Mouse (Mus musculus) embryonic facial prominence, embryonic 15.5 days (tissue): ENCODE measurements around the gene Ino80. TPM values are rescaled to one million over a fixed set of nuclear protein-coding genes. Genes with fewer than 3 reads are reported as not detected.

Experiments
- ATAC-seq: fragments of 200-750 bp; cut with Nextera tagmentation; 2 replicates; pipeline ENCODE4 v1.8.0; 2017; ENCODE audit warnings: low read depth, moderate TSS enrichment; ENCODE audit not compliant: insufficient number of reproducible peaks, low FRiP score, low TSS enrichment
- H3K27ac ChIP-seq: fragments of 300-500 bp; sonication (generic); replicated peaks from 2 replicates; pipeline ENCODE4 v1.5.1; 2015; ENCODE audit warnings: mild to moderate bottlenecking, inconsistent platforms
- H3K27me3 ChIP-seq: fragments of 300-500 bp; sonication (generic); 2 replicates; pipeline ENCODE4 v1.6.1; 2015; ENCODE audit warnings: inconsistent platforms
- H3K36me3 ChIP-seq: fragments of 300-500 bp; sonication (generic); 2 replicates; pipeline ENCODE4 v1.6.1; 2015; ENCODE audit warnings: mild to moderate bottlenecking, inconsistent platforms
- H3K4me1 ChIP-seq: fragments of 300-500 bp; sonication (generic); 2 replicates; pipeline ENCODE4 v1.6.1; 2015; ENCODE audit warnings: inconsistent platforms
- H3K4me2 ChIP-seq: fragments of 300-500 bp; sonication (generic); replicated peaks from 2 replicates; pipeline ENCODE4 v1.6.1; 2015; ENCODE audit warnings: mild to moderate bottlenecking, inconsistent platforms
- H3K4me3 ChIP-seq: fragments of 300-500 bp; sonication (generic); replicated peaks from 2 replicates; pipeline ENCODE4 v1.5.1; 2015; ENCODE audit warnings: mild to moderate bottlenecking, inconsistent platforms
- H3K9ac ChIP-seq: fragments of 300-500 bp; sonication (generic); 2 replicates; pipeline ENCODE4 v1.6.1; 2015; ENCODE audit warnings: inconsistent platforms
- H3K9me3 ChIP-seq: fragments of 300-500 bp; sonication (generic); replicated peaks from 2 replicates; pipeline ENCODE4 v1.6.1; 2016; ENCODE audit warnings: inconsistent platforms
- WGBS: fragments of 180-500 bp; shearing (Covaris S2); methylation state at CpG from one replicate; pipeline ENCODE4 v1.1.7; 2015; 5-methylcytosine and 5-hydroxymethylcytosine counted together
- polyA plus RNA-seq: library from polyadenylated mRNA; unstranded; fragments of >200 nt; fragmentation: Nextera tagmentation; extraction: Ambion mirVana; gene quantifications from 2 replicates; pipeline ENCODE4 v1.2.1, GENCODE M21; 2015

Ino80 gene
- polyA plus RNA-seq, 1 experiment from 2014 or later = 4.1 TPM

DNA sequence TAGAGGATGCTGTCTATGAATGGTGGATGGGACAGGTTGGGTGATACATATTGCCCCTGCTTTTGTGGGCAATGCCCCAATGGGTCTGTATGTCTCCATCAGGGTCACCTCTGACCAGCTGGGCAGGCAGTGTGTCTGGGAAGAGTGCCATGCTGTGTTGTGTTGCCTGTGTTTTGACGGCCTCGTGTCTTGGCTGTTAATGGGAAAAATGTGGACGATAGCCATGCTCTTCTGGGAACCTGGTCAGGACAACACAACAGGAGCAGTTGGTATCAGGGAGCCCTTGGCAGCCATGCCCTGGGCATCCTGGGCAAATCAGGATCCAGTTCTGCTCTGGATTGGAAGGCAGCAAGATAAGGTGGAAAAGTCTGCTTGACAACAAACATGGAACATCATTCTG is 122.4 kb downstream of the Ino80 start:
- Histone ChIP-seq H3K4me2 (no peak overlapping the region), H3K9ac (no peak overlapping the region), H3K4me1 (peaks cover 9% of the 10 kb centered on the region; the same call in 1 of the 2 replicates), H3K27me3 (peaks cover 4% of the 10 kb centered on the region; the same call in 1 of the 2 replicates), H3K27ac (no peak overlapping the region), H3K9me3 (no peaks in the 10 kb centered on the region), H3K36me3 (no peaks in the 10 kb centered on the region), H3K4me3 (no peak overlapping the region)
- ATAC-seq = no peak
- WGBS = 80% methylated on average over 3 of the region's 3 CpGs

DNA sequence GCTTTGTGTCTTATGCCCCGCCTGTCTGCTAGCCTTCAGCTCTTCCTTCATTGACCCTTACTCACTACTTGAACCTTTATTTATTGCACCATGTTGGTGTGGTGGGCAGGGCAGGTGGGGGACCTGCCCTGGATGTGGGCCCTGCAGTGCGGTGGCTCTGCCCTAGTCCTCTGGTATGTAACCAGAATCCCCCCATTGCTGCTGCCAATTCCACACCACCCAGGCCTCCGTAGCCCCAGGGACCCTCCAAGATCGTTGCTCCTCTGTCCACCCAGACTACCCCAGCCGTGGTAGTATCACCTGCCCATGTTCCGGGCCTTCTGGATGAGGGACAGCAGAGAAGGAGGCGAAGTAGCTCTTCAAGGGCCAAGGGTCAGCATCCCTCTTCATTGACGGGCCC is 123.8 kb downstream of the Ino80 start:
- WGBS = 77% methylated on average over 8 of the region's 8 CpGs
- Histone ChIP-seq H3K4me3 (no peak overlapping the region), H3K4me1 (peaks cover 9% of the 10 kb centered on the region; the same call in 1 of the 2 replicates), H3K27me3 (peaks cover 8% of the 10 kb centered on the region; the same call in 1 of the 2 replicates), H3K9me3 (no peaks in the 10 kb centered on the region), H3K4me2 (no peak overlapping the region), H3K36me3 (no peaks in the 10 kb centered on the region), H3K27ac (no peak overlapping the region), H3K9ac (no peak overlapping the region)
- no peak for ATAC-seq

DNA sequence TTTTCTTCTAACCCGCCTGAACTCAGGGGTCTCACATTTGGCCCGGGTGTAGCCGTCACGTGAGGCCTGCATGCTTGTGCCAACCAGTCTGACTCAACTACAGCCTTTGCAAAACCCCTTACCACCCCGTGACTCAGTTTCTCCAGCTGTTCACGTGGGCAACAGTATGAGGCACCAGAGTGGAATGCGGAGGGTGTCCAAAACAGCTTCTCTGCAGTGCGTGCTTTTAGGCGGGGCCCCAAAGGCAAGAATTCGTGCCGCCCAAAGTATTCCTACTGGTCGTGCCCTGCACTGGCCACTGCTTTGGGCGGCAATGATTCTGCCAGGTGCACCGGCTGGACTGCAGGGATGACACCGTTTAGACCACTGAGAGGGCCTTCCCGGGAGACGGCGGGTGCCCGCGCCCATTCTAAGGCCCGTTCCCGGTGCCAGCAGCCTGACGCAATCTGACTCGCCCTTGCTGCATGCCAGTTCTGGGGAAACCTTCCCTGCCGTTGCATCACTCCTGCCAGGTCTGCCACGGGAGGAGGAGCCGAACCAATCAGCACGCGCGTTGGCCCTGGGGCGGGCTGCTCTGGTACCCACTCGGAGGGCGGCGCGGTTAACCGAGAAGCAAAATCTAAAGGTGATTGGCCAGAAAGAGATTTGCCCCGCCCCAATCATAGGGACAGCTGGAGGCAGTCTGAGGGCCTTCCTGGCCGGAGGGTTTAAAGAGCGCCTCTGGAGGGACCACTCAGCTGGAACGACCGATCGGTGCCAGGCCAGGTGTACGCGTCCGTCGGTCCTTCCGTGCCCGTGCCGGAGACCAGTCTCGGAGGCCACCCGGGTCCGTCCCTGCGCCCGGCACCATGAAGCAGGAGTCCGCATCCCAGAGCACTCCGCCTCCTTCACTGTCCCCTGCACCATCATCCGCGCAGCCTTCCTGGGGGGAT is 126.7 kb downstream of the Ino80 start, which contains the start of gene Chac1:
TSS of gene Chac1 (plus strand) at position 675 of the 932 bp plus-strand sequence.
- Histone ChIP-seq H3K9ac (0 out of 2 replicates have a peak within 1 kb of the TSS, but pooled peaks have one; percentile 15), H3K27ac (no peak within 1 kb of the TSS), H3K4me3 (peak within 1 kb of the TSS; percentile 53), H3K4me1 (peaks cover 9% of the 10 kb centered on the region; the same call in 1 of the 2 replicates), H3K36me3 (no peaks in the 10 kb centered on the region), H3K4me2 (peak within 1 kb of the TSS; percentile 82), H3K9me3 (no peaks in the 10 kb centered on the region), H3K27me3 (peaks cover 8% of the 10 kb centered on the region; the same call in 1 of the 2 replicates)
- peak; percentile 89 for ATAC-seq
- 5% methylated on average over 58 of the region's 58 CpGs for WGBS

DNA sequence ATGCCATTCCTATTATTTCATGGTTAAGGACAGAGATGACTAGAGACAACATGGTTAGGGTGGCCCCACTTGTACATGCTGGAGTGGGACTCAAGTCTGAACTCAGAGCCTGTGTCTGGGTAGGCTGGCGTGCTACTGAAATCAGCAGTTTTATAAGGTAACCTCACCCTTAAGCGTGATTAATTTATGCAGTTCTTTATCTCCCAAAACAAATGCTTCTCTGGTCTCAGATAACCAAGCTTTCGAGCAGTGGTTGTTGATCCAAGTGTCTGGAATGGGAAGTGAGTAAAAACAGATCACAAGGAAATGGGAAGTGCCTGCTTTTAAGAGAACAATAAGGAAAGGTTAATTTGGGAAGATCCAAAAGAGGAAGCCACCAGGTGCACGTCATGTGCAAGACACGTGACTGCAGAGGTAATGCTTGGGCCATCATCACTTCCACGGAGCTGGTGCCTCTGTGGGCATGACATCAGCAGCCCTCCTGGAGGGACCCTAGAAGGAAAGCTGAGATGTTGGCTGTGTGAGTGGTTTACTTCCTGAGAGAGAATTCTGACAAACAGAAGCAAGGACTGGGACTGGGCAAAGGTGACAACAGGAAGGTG is 132.8 kb downstream of the Ino80 start:
- H3K36me3 ChIP-seq = no peaks in the 10 kb centered on the region
- ATAC-seq = no peak
- H3K4me2 ChIP-seq = no peak overlapping the region
- H3K27me3 ChIP-seq = peaks cover under 1% of the 10 kb centered on the region; the same call in 1 of the 2 replicates
- H3K9ac ChIP-seq = no peak overlapping the region
- H3K9me3 ChIP-seq = 0 out of 2 replicates have a peak, but pooled peaks cover 4% of the 10 kb centered on the region
- H3K4me1 ChIP-seq = no peaks in the 10 kb centered on the region
- H3K4me3 ChIP-seq = no peak overlapping the region
- no peak overlapping the region for H3K27ac ChIP-seq
- 53% methylated on average over 6 of the region's 6 CpGs for WGBS

DNA sequence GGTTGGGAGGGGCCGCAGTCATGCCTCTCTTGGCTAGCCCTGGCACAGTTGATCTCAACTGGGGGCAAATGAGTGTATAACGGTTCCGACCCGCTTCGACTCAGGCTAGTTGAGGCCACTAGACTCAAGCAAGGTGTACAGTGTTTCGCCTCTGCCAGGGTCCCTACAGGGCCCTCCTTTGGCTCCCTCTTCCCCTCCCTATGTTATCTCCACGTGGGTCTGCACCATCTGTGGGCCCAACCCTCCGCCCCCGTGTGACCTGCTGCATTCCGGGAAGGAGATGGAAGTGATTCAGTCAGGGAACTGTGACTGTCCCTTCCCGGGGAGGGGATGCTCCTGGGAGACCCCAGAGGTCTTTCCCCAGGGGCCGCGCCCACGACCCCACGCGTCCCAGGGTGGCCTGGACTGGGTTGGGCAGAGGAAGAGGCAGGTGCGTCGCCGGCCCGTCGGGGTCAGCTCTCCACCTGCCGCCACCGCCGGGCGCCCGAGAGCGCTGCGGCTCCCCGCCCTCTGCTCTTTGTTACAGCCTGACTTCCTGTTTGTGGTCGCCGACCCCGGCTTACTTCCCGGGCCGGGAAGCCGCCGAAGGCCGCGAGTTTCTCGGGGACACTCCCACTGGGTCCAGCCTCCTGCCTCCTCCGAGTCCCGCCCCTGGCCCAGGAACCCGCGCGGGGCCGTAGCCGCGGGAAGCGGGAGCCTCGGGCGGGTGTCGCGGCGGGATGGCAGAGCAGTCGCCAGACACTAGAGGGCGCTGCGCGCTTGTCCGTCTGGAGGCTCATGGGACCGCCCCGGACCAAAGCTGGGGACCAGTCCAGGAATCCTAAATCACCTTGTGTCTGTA is 139.8 kb downstream of the Ino80 start:
- Histone ChIP-seq H3K9ac (peak overlapping the region; percentile 16), H3K36me3 (no peaks in the 10 kb centered on the region), H3K4me2 (peak overlapping the region; percentile 66), H3K27me3 (no peaks in the 10 kb centered on the region), H3K4me3 (peak overlapping the region; percentile 58), H3K4me1 (peaks cover 4% of the 10 kb centered on the region; the same call in 1 of the 2 replicates), H3K27ac (no peak overlapping the region), H3K9me3 (0 out of 2 replicates have a peak, but pooled peaks cover 4% of the 10 kb centered on the region)
- peak; percentile 84 for ATAC-seq
- WGBS = 7% methylated on average over 60 of the region's 60 CpGs

DNA sequence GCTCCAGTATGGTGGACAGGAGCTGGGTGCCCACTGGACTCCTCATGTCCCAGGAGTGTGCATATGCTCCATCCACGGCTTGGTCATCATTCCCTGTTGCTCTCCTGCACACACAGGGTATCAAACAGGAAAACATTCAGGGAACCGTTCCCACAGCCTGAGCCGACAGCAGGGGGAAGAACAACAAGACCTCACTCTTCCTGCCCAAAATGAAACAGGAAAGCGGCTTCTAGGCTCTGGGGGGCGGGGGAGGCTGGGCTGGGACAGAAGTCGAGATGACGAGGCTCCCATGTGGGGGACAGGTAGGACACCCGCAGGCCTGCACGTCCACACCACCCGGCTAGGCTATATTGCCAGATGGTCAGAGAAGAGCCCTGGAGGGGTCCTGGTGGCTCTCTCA is 141.0 kb downstream of the Ino80 start:
- peaks cover 4% of the 10 kb centered on the region; the same call in 1 of the 2 replicates for H3K4me1 ChIP-seq
- no peak overlapping the region for H3K4me3 ChIP-seq
- 64% methylated on average over 10 of the region's 10 CpGs for WGBS
- no peak overlapping the region for H3K4me2 ChIP-seq
- H3K36me3 ChIP-seq = no peaks in the 10 kb centered on the region
- peaks cover 8% of the 10 kb centered on the region for H3K27me3 ChIP-seq
- no peak overlapping the region for H3K9ac ChIP-seq
- no peak overlapping the region for H3K27ac ChIP-seq
- no peak for ATAC-seq
- H3K9me3 ChIP-seq = no peaks in the 10 kb centered on the region

DNA sequence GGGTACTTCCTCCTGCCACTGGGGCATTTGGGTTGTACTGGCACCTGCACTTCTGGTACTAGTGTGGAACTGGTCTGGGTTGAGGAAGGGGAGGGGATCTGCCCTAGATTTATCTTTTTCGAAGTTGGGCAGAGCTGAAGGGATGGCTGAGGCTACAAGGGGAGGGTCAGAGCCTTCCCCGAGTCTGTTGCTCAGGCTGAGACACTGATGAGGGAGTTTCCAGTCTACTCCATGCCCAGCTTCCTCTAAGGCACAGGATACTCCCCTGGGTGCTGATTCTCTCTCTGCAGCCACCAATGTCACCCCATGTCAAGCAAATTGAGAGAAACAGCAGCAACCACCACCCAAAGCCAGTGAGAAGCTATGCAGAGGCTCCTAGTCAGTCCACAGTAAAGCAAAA is 141.5 kb downstream of the Ino80 start:
- 57% methylated on average over 2 of the region's 2 CpGs for WGBS
- H3K4me2 ChIP-seq = no peak overlapping the region
- no peak overlapping the region for H3K4me3 ChIP-seq
- H3K27me3 ChIP-seq = peaks cover 13% of the 10 kb centered on the region
- H3K27ac ChIP-seq = no peak overlapping the region
- H3K9me3 ChIP-seq = no peaks in the 10 kb centered on the region
- ATAC-seq = no peak
- H3K36me3 ChIP-seq = no peaks in the 10 kb centered on the region
- no peak overlapping the region for H3K9ac ChIP-seq
- peaks cover 4% of the 10 kb centered on the region; the same call in 1 of the 2 replicates for H3K4me1 ChIP-seq

DNA sequence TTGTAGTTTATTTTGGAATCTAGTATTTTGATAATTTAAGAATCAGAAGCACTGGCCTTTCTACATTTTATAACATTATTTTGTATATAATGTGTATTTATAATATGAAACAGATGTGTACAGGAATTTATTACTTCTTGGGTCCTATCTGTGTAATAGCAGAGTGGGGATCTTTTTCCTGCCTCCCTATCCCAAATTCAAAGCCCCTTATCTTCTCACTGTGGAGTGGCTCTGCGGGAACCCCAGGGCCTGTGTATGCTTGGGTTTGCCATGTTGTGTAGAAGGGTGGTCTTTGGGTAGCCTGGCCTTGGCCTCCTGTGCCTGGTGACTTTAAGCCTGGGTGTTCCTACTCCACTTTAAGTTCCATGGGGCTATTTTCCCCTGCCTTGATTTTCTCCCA is 142.0 kb downstream of the Ino80 start:
- no peaks in the 10 kb centered on the region for H3K9me3 ChIP-seq
- no peak for ATAC-seq
- no peak overlapping the region for H3K27ac ChIP-seq
- no peak overlapping the region for H3K9ac ChIP-seq
- no peak overlapping the region for H3K4me2 ChIP-seq
- 71% methylated on average over 1 of the region's 1 CpGs for WGBS
- no peaks in the 10 kb centered on the region for H3K36me3 ChIP-seq
- H3K4me1 ChIP-seq = peaks cover 4% of the 10 kb centered on the region; the same call in 1 of the 2 replicates
- peaks cover 17% of the 10 kb centered on the region for H3K27me3 ChIP-seq
- H3K4me3 ChIP-seq = no peak overlapping the region

DNA sequence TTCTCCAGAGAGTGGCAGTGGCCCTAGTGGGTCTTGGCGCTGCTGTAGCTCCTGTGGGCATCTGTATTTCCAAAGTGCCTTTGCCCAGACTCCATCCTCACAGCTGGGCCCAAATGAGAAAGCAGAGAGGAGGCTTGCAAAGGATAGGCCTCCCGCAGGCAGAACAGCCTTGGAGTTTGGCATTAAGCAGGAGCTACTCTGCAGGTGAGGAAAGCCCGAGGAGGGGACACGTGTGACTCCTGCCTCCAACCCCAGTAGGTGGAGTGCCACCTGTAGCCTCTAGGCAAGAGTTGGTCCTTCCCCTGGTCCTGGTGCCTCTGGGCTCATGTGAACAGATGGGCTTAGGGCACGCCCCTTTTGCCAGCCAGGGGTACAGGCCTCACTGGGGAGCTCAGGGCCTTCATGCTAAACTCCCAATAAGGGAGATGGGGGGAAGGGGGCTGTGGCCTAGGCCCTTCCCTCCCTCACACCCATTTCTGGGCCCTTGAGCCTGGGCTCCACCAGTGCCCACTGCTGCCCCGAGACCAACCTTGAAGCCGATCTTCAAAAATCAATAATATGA is 142.4 kb downstream of the Ino80 start:
- H3K27me3 ChIP-seq = peaks cover 22% of the 10 kb centered on the region
- no peak overlapping the region for H3K9ac ChIP-seq
- H3K4me2 ChIP-seq = no peak overlapping the region
- H3K27ac ChIP-seq = no peak overlapping the region
- ATAC-seq = no peak
- 78% methylated on average over 7 of the region's 7 CpGs for WGBS
- H3K4me3 ChIP-seq = no peak overlapping the region
- peaks cover 4% of the 10 kb centered on the region; the same call in 1 of the 2 replicates for H3K4me1 ChIP-seq
- H3K36me3 ChIP-seq = no peaks in the 10 kb centered on the region
- H3K9me3 ChIP-seq = no peaks in the 10 kb centered on the region

DNA sequence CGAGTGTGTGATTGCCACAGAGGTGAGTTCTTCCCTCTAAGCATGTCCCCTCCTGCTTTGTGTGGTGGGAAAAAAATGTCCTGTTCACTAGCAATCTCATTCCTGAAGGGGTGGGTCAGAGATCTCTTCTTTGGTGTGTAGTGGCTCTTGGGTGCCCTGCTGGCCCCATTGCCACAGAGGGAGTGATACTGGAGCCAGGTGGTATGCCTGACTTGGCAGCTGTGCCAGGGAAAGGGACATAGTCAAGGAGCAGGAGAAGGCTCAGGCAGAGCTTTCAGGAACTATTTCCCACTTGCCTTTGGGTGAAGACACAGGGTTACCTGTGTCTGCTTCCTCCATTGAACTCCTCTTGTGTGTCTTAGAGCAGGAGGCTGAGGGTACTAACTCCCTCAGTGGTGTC is 143.4 kb downstream of the Ino80 start:
- no peak overlapping the region for H3K4me3 ChIP-seq
- H3K9me3 ChIP-seq = no peaks in the 10 kb centered on the region
- peaks cover 28% of the 10 kb centered on the region for H3K27me3 ChIP-seq
- no peaks in the 10 kb centered on the region for H3K36me3 ChIP-seq
- no peak overlapping the region for H3K4me2 ChIP-seq
- ATAC-seq = no peak
- no peak overlapping the region for H3K9ac ChIP-seq
- peaks cover 4% of the 10 kb centered on the region; the same call in 1 of the 2 replicates for H3K4me1 ChIP-seq
- 25% methylated on average over 1 of the region's 1 CpGs for WGBS
- H3K27ac ChIP-seq = no peak overlapping the region
